Mouse (Mus musculus): Measurements from ENCODE around the gene Glod4.

The Glod4 gene

DNA sequence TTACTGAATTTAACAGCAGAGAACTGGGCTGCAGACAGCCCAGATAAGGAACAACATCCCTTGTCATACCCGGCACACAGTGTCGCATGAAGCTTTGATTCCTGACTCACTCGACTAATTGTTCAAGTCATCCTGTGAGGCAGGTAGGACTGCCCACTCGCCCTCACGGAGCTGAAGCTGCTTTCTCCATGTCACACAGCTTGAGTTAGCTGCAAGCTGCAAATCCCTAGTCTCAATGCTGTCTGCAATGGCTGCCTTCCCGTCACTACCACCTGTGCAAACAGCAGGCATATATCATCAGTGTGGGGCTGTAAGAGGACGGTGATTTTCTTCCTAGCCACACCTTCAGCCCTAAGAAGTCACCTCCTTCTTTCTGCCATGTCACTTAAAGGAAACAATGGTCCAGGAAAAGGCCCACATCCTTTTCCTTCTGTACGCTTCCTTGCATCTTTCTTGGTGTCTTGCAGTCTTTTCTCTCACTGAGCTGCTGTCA lies 46.5 kb downstream of the Glod4 start:
- no peak for DNase-seq

DNA sequence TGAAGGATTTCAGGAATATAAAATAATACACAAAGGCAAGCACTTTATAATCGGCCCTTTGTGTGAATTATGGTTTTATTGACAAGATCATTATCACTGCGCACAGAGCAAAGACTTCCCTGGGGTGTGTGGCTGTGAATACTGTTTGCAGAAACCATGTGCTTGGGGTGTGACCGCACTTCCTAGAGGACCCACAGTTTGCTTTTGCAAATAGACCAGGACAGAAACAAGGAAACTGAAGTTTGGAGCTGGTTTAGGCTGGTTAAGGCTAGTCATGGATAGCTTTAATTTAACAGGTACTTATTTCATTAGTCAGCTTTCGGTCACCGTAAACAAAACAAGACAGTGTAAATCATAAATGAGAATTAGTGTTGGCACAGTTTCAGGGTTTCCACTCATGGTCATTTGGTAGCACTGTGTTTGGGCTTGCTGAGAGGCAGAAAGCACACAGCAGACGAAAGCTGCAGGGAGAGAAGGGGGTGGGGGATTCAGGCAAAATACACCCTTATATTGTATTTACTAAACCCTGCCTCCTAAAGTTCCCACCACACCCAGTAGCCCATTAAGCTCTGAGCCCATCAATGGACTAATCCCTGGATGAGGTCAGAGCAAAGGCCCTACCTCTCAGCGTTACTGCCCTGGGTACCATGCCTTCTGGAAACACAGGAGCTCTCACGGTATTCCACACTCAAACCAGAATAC lies 47.1 kb downstream of the Glod4 start:
- no peak for DNase-seq

DNA sequence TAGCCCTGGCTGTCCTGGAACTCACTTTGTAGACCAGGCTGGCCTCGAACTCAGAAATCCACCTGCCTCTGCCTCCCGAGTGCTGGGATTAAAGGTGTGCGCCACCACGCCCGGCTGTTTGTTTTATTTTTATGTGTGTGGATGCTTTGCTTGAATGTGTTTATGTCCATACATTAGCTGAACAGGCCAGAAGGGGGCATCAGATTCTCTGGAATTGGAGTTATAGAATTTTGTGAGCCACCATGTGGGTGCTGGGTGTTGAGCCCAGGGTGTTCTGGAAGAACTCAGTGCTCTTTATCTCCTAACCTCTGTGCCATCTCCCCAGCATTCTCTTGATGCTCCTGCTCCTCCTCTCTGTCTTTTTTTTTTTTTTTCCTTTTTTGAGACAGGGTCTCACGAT lies 56.6 kb downstream of the Glod4 start:
- DNase-seq, result no peak

DNA sequence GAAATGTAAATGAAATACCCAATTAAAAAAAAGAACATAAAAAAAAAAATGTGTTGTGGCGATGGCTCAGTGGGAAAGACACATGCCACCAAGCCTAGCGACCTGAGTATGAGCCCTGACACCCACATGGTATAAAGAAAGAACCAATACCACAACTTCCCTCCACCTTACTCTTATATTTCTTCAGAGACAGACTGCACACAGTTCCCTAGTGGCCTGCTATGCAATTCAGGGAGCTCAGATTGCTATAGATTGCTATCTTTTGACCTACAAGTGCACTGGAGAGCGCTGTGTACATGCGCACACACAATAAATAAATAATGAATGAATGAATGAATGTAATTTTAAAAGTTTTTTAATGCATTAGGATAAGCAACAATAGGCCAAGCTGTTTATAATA lies 59.8 kb downstream of the Glod4 start:
- no peak for DNase-seq

DNA sequence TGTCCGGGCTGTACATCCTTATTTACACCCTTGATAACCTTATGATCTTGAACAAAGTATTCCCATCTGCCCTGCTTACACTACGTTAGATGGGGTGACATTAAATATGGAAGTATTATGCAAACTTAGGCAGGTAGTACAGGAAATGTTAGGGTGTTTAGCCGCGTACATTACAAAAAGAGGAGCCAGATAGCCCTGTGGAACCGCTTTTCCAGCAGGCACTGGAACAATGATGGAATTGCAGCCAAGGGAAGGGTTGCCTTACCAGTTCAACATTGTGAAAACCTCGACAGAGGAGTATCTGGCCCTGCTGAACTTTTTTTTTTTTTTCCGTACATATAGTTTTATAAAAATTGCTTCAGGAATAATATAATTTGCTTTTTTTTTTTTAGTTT lies 63.4 kb downstream of the Glod4 start:
- no peak for DNase-seq

DNA sequence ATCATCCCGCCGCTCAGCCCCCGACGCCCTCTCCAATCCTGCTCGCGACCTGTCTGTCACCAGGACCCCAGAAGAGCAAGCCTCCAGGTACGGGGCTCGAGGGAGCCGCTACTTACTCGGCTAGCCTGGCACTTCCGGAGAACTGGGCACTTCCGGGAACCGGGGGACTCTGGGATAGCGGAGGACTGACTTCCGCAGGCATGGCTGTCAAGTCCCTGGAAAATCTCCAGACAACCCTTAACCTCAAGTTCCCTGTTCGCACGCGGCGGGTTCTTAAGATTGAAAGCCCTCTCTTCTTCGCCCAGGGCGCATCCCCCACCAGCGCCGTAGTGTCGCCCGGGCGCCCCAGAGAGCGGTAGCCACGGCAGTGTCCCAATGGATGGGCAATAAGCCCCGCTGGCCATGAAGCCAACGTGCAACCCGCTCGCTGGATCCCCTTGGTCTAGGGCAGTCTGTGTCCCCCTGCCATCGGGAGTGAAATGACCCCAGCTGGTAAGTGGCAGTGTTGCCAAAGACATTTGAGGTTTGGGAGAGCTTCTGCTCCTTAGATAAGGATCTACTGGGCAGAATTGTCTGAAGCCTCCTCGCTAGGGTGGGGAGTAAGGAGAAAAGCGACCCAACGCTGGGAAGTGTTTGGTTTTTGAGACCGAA lies 63.9 kb downstream of the Glod4 start, which contains the start of the genes Vps53 and Fam57a:
Gene Vps53 (minus strand): TSS at position 153 of the 651 bp plus-strand sequence.
Gene Fam57a (plus strand): TSS at position 177 of the 651 bp plus-strand sequence.
- peak; percentile 86 for DNase-seq

DNA sequence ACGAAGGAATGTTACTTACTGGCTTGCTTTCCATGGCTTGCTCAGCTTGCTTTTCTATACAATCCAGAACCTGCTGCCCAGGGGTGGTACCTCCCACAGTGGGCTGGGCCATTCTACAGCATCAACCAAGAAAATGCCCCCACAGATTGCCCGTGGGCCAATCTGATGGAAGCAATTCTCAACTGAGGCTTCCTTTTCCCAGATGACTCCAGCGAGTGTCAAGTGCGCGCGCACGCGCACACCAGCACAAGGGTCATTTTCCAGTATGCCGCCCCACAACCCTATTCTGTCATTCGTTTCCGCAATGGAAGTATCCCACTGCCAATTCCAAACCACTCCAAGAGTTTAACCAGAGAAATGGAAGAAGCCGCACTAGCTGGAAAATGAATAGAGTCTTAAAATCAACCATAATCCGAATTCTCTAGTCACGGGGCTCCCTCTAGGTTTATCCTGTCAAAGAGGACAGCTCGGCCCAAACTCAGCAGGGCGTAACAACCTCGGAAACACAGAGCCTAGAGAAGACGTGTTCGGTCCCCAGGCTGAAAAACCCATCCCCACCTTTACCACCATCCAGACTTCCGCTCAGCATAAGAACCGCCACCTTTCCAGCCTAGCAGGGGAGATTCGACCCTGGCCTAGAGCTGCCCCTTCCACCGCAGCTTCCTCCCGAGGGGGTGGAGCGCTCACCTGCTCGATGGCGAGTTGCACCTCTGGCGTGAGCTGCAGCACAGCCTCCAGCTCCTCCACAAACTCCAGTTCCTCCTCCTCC lies 64.6 kb downstream of the Glod4 start:
- DNase-seq, result peak; percentile 61

DNA sequence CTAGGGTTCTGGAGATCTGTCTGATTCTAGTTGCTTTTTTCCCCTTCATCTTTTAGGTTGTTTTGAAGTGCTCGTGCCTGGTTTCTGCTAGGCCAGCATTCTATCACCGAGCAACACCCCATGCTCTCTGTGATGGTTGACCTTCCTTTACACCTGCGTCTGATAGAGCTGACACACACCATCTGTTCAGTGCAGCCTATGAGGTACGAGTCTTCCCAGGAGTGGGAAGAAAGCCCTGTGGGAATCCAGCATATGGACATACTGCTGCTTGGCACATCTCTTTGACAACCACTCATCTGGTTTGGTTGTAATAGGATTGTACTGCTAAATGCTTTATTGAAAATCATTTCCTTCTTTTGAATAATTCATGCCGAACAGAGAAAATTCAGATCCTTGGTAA lies 73.3 kb downstream of the Glod4 start:
- no peak for DNase-seq

DNA sequence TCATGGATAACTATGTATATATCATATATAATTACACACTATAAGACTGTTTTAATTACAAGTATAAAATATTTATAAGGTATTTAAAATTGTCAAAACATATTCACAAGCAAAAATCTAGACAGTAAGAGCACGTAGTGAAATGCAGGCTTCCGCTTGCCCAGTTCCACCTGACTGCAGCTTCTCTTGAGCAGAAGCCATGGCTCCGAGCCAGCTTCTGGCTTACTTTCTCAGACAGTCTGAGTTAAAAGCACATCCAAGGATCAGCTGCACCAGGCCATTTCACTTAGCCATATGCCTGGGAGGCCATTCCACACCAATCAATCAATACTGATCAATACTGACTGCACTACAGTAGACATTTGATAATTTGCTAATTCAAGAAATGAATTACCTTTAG lies 74.5 kb downstream of the Glod4 start:
- DNase-seq, result no peak

DNA sequence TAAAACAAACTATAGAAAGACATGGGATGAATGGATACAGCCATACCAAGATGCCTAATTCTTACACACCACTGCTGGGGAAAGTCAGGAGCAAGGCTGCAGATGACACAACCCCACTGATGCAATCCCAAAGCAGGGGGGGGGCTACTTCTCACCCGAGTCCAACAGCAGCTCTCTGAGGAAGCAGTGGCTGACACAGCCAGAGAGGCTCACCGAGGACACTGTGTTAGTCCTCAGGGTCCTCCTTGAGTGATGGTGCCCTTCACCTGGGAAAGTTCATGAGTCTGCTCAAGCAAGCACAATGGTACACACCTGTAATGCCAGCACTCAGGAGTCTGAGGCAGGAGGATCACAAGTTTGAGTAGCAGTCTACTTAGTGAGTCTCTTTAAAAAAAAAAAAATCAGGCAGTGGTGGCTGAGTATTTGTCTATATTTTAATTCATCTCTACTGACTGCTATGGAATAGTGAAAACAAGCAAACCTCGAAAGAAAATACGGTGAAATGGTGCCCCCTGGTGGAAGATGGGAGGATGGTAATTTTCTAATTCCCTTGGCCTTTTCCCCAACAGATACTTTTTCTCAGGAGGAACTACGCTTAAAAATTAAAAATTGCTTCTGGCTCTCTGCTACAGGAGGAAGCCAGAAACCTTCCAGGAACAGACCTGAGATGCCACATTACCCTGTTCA lies 76.3 kb downstream of the Glod4 start:
- DNase-seq, result no peak

DNA sequence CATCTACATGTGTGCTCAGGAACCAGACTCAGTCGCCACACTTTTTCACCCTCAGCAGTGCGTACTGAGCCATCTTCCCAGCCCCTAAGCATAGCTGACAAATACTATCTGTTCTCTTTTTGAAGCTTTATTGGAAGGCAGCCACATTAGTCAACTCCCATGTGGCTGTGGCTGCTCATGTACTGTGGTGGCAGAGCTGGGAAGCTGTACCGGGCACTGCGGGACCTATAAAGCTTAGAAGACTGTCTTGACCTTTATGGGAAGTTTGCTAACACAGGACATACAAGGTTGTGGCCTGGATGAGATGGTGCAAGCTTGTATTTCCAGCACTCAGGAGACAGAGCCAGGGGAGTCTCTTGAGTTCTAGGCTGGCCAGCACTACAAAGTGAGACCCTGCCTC lies 76.9 kb downstream of the Glod4 start:
- peak; percentile 49 for DNase-seq

DNA sequence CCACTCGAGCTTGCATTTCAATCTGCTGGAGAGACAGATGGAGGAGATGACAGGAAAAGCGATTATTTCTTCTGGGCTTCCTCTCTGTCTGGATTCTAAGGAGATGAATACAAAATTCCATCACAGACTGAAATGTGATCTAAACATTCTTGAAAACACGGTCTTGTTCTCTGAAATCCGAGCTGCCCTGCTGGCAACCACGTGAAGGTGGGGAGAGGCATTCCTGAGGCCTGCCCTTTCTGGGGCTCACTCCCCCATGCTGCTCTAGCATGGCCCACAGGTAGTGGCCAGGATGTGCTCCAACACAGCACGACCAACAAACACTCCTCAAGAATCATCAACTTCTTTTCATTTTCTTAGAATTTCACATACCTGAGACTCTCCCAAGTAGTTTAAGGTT lies 83.3 kb downstream of the Glod4 start:
- no peak for DNase-seq

DNA sequence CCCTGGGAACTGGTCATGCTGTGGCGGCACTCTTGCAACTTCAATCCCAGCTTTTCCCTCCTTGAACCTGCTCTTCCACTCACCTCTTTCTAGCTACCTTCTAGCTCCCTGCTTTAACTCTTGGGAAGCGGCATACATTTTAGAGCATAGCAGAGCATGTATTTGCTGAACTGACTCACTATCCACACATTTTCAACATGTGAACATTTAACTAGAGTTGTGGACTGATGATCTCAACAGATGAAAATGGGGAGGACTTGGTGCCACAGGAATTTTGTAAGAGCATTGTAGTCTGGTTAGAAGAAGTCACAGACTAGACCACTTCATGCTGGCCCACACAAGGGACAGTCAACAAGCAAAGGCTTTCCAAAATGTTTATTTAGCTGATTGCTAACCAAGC lies 85.2 kb downstream of the Glod4 start:
- no peak for DNase-seq

DNA sequence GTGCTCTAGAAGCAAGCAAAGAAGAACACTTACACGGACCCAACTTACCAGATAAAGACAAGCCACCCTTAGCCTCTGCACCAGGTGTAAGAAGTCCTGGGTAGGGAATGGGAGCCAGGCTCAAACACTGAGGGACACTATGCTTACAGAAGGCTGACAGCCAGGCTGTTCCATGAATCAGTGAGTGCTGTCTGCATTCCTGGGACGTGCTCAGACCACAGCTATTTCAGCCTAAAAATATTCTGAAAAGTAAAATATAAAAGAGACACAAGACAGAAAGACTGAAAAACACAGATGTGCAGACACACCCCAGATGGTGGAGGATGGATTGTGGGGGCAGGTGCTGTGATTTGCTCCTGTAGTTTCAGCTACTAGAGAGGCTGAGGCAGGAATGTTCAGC lies 88.7 kb downstream of the Glod4 start:
- DNase-seq, result no peak

DNA sequence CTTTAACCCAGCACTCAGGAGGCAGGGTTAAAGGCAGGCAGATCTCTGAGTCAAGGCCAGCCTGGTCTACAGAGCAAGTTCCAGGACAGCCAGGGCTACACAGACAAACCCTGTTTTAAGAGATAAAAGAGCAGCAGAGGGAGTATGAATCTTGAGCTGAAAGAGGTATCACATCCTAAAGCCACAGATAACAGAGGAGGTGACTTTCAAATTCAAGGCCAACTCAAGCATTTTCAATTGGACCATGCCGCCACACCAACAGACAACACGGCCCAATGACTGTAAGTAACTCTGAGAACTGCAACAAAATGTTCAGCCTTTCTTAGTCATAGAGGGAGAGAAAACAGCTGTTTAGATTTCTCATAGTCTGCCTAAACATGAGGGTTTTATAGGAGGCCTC lies 89.3 kb downstream of the Glod4 start:
- no peak for DNase-seq

DNA sequence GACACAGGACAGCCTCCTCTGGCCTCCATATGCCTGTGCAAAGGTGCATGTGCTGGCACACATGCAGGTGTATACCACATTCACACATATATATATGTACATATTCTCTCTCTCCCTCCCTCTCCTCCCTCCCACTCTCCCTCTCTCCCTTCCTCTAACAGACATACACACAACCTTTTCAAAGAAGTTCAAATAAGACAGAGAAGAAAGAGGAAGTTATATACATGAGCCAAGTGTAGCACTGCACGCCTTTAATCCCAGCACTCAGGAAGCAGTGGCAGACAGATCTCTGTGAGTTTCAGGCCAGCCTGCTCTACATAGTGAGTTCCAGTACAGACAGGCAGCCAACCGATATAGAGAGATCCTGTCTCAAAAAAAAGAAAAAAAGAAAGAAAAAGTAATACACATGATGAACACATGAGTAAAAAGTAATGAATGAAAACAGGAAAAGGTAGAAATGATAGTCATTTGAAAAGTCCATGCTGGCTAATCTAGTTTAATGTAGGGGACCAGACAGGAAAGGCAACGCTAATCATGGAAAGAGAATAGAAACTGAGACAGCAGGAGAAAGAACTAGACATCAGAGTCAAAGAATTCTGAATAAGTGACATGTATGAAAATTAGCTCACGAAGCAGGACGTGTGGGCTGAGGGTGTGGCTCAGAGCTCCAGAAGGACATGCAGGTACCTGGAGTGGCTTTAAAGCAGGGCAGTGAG lies 90.1 kb downstream of the Glod4 start:
- DNase-seq, result no peak

DNA sequence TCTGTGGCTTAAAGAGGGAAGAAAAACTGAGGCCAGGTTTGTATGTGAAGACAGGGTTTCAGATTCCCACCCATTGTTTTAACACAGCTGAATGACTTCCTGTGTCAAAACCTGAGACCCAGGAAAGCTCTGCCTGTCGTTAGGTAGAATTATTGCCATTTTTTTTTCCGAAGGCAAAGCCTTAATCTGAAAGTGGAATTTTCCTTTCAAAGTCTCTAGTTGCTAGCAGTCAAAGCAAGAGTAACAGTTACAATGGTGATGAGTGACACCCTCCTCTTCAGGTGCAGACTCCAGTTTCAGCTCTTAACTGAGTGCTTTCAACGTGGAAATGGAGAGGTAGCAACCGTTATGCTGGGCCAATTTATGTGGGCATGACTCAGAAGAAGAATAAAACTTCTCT lies 92.5 kb downstream of the Glod4 start:
- no peak for DNase-seq

DNA sequence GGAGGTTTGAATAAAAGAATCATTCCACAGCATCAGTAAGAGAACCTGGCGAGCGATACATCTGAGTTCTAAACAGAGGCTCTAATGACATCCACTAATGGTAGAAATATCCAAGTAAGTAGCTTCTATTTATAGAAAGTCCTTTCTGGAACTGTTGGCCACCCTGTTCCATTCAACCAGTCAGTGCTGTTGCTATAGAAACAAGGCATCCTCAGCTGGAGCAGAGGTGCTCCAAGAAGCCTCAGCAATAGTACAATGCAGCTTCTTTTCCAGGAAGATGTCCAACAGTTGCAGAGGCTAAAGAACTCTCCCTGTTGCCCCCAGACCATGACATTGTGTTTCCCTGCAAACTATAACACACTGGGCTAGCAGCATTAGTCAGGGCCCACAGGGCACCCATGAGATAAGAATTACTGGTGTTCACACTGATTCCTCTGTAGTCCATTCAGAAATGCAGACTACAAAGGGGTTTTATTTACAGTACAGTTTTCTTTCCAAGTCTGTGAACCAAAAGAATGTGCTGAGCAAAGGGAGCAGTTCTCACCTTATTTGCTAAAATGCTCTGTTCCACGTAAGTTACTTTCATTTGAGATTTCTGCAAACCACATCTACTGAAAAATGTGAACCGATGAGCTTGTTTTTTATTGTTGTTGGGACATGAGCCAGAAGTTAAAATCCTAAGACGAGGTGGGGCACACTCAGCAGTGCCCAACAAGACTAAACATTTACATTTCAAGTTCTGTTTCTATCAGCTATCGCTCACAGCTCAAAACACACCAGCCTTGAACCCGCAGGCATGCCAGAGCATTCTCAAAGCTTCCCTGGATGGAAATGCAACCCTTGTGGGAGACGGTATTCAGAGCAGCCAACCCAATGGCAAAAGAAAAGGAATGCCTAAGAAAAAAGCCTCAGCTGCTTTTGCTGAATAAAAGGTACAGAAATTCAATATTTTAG lies 95.2 kb downstream of the Glod4 start:
- DNase-seq, result peak; percentile 36

DNA sequence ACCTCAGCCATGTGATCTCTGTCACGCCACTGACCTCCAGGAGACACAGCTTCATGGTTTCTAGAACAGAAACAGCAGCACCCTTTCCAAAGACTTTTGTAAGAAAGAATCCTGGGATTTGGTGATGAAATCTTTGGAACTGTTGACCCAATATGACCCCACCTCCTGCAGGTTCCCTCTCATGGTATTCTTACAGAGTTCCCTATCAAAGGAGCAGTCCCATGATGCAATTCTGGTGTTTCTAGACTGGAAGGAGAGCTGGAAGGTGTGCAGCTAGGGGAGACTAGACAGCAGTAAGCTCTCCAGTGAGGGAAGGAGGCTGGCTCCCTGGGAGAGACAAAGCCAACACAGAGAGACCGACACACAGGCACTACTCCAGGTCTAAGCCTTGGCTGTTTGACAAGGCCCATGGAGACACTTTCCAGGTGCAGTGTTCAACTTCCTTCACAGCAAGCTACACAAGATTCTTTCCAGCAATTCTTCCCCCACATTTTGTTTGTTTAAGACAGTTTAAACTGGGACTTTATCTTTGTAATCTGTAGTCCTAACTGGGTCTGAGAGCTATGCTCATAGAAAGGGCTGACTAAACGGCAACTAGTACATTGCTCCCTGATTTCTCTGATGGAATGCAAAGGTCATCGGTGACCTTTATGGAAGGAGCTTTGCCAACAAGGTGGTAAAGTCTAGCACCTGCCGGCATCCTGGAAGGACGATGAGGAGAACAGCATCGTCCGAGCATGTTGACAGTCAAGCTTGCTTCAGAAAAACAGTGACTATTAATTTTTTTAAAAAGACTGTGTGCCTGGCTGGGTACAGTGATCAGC lies 97.1 kb downstream of the Glod4 start:
- DNase-seq, result no peak

DNA sequence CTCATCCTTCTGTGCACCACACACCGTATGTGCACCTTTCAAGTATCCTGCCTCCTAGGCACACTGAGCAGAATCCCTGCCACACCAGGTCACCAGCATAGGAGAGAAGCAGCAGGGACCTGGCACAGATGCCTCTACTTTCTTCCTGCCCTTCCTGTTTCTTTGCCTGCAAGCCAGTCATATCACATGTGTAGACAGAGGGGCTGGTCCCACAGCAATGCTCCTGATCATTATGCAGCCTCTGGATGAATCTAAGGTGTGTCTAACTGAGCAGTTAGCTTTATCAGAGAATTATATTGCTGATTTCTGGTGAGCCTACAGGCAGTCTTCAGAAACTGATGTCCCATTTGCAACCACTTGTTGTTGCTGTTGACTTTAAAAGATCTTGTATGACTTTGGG lies 98.4 kb downstream of the Glod4 start:
- no peak for DNase-seq
